Mouse (Mus musculus) forebrain, embryonic 12.5 days (tissue): ENCODE data around the gene Tjap1. TPM values are rescaled to one million over a fixed set of nuclear protein-coding genes. Genes with fewer than 3 reads are reported as not detected.

Experiments
- ATAC-seq: fragments of 200-750 bp; cut with Nextera tagmentation; 2 replicates; pipeline ENCODE4 v1.8.0; 2017; ENCODE audit warnings: moderate TSS enrichment; ENCODE audit not compliant: low FRiP score
- H3K27ac ChIP-seq: fragments of 300-500 bp; sonication (generic); 2 replicates; pipeline ENCODE4 v1.5.1; 2016; ENCODE audit warnings: mild to moderate bottlenecking
- H3K27me3 ChIP-seq: fragments of 300-500 bp; sonication (generic); 2 replicates; pipeline ENCODE4 v1.6.1; 2016; ENCODE audit warnings: mild to moderate bottlenecking
- H3K36me3 ChIP-seq: fragments of 300-500 bp; sonication (generic); replicated peaks from 2 replicates; pipeline ENCODE4 v1.6.1; 2016; ENCODE audit warnings: mild to moderate bottlenecking
- H3K4me1 ChIP-seq: fragments of 300-500 bp; sonication (generic); 2 replicates; pipeline ENCODE4 v1.6.1; 2016
- H3K4me2 ChIP-seq: fragments of 300-500 bp; sonication (generic); 2 replicates; pipeline ENCODE4 v1.6.1; 2016; ENCODE audit warnings: mild to moderate bottlenecking, moderate library complexity
- H3K4me3 ChIP-seq: fragments of 300-500 bp; sonication (generic); replicated peaks from 2 replicates; pipeline ENCODE4 v1.5.1; 2016; ENCODE audit warnings: mild to moderate bottlenecking
- H3K9ac ChIP-seq: fragments of 300-500 bp; sonication (generic); 2 replicates; pipeline ENCODE4 v1.6.1; 2016; ENCODE audit warnings: mild to moderate bottlenecking
- H3K9me3 ChIP-seq: fragments of 300-500 bp; sonication (generic); 2 replicates; pipeline ENCODE4 v1.6.1; 2016
- WGBS: fragments of 180-500 bp; shearing (Covaris S2); methylation state at CpG from one replicate; pipeline ENCODE4 v1.1.7; 2016; 5-methylcytosine and 5-hydroxymethylcytosine counted together
- polyA plus RNA-seq: library from polyadenylated mRNA; unstranded; fragments of >200 nt; fragmentation: Nextera tagmentation; extraction: Ambion mirVana; gene quantifications from 2 replicates; pipeline ENCODE4 v1.2.1, GENCODE M21; 2016

Gene Tjap1
- polyA plus RNA-seq, 1 experiment from 2014 or later: 58.4 TPM

DNA sequence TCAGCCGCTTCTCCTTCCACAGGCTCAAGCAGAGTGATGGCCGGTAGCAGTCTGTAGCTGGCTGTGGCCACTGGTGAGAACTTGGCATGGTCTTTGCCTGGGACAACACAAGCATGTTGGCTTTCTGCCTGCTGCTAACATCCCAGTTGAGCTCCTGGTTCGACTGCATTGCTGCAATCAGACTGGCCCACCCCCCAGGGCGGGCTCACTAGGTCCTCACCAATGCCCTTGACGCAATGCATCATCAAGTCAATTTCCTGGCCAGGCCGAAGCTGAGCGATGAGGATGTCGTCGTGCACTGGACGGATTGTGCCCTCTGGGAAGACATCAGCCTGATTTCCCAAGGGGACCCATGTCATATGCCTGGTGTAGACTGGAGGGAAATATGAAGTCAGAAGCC is 38.2 kb downstream of the Tjap1 start:
- Histone ChIP-seq H3K4me2 (no peak overlapping the region), H3K4me3 (no peak overlapping the region), H3K9ac (no peak overlapping the region), H3K9me3 (no peaks in the 10 kb centered on the region), H3K27me3 (no peaks in the 10 kb centered on the region), H3K4me1 (peaks cover 23% of the 10 kb centered on the region), H3K27ac (no peak overlapping the region), H3K36me3 (peaks cover 72% of the 10 kb centered on the region)
- ATAC-seq: no peak
- WGBS: 84% methylated on average over 10 of the region's 10 CpGs

DNA sequence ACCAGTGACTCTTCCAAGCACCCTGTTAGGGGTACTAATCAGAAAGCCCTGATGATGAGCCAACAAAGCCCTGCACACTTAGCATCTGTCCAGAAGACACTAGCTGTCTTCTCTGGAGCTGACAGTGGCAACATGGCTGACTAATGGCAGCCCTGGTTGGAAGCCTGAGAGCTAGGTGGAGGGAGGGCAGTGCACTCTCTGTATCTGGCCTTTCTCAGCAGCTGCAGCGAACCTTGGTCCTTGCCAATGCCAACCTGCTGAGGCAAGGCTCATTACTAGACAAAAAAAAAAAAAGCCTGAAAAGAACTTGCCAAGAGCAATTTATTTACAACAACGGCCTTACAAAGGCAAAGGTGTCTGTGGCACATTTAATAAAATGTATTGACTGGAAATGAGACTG is 39.2 kb downstream of the Tjap1 start:
- peaks cover 14% of the 10 kb centered on the region for H3K4me1 ChIP-seq
- H3K9me3 ChIP-seq: no peaks in the 10 kb centered on the region
- no peaks in the 10 kb centered on the region for H3K27me3 ChIP-seq
- H3K27ac ChIP-seq: no peak overlapping the region
- H3K36me3 ChIP-seq: peaks cover 76% of the 10 kb centered on the region
- ATAC-seq: no peak
- no peak overlapping the region for H3K4me3 ChIP-seq
- H3K9ac ChIP-seq: no peak overlapping the region
- H3K4me2 ChIP-seq: no peak overlapping the region
- WGBS: 67% methylated on average over 2 of the region's 2 CpGs

DNA sequence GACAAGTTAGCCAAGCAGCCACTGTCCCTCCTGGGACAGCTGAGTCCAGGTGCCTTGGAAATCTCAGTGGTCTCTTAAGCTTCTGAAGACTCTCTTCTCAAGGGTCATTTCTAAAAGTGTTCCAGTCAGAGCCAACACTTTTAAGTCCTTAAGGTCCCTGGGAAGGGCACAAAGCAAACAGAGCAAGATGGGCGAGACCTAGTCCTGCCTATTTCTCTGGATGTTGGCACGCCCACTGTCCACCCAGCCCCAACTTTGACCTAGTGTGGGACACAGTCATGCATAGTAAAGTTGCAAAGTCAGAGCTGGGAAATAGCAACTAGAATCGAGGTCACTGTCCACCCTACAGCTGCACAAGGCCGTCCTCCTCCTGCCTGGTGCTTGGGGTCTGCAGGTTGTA is 39.8 kb downstream of the Tjap1 start:
- H3K36me3 ChIP-seq: peaks cover 83% of the 10 kb centered on the region
- no peak overlapping the region for H3K4me3 ChIP-seq
- peaks cover 11% of the 10 kb centered on the region for H3K4me1 ChIP-seq
- no peak for ATAC-seq
- H3K27ac ChIP-seq: no peak overlapping the region
- no peak overlapping the region for H3K4me2 ChIP-seq
- H3K27me3 ChIP-seq: no peaks in the 10 kb centered on the region
- 87% methylated on average over 4 of the region's 4 CpGs for WGBS
- no peak overlapping the region for H3K9ac ChIP-seq
- H3K9me3 ChIP-seq: no peaks in the 10 kb centered on the region

DNA sequence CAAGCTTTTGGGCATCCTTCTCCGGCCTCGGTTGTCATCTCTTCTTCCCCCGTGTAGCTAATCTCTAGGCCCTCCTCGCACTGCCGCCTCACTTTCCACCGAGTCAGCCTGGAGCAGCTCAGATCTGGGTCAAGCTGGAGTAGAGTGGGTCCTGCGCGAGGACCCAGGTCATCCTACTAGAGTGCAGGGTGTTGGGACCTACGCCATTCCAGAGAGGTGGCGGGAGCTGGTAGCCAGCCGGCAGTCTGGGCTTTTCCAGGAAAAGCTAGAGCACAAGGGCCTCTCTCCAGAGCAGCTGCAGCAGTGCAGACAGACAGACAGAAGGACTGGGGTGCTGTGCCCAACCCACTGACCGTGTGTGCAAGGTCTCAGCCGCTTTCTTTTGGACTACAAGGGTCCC is 40.6 kb downstream of the Tjap1 start:
- Histone ChIP-seq H3K9me3 (no peaks in the 10 kb centered on the region), H3K4me1 (peaks cover 11% of the 10 kb centered on the region), H3K4me2 (no peak overlapping the region), H3K27me3 (no peaks in the 10 kb centered on the region), H3K9ac (no peak overlapping the region), H3K4me3 (no peak overlapping the region), H3K27ac (no peak overlapping the region), H3K36me3 (peaks cover 88% of the 10 kb centered on the region)
- 88% methylated on average over 13 of the region's 13 CpGs for WGBS
- ATAC-seq: no peak

DNA sequence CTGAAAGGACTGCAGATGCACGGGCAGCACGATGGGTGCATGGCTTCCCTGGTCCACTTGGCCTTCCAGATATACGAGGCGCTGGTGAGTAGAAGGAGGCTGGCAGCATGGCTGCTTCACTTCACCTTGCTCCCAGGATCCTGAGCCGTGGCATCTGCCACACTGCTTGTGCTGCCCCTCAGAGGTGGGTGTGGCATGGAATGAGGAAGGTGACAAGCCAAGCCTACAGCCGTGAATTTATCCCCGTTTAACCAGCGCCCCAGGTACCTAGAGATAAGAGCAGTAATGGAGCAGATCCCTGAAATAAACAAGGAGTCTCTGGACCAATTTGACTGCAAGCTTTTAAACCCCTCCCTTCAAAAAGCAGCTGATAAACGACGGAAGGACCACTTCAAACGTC is 41.4 kb downstream of the Tjap1 start:
- 85% methylated on average over 11 of the region's 11 CpGs for WGBS
- no peaks in the 10 kb centered on the region for H3K9me3 ChIP-seq
- no peak overlapping the region for H3K4me2 ChIP-seq
- no peak overlapping the region for H3K27ac ChIP-seq
- peaks cover 4% of the 10 kb centered on the region; the same call in 1 of the 2 replicates for H3K4me1 ChIP-seq
- no peaks in the 10 kb centered on the region for H3K27me3 ChIP-seq
- H3K36me3 ChIP-seq: peaks cover 96% of the 10 kb centered on the region
- no peak overlapping the region for H3K4me3 ChIP-seq
- no peak for ATAC-seq
- no peak overlapping the region for H3K9ac ChIP-seq

DNA sequence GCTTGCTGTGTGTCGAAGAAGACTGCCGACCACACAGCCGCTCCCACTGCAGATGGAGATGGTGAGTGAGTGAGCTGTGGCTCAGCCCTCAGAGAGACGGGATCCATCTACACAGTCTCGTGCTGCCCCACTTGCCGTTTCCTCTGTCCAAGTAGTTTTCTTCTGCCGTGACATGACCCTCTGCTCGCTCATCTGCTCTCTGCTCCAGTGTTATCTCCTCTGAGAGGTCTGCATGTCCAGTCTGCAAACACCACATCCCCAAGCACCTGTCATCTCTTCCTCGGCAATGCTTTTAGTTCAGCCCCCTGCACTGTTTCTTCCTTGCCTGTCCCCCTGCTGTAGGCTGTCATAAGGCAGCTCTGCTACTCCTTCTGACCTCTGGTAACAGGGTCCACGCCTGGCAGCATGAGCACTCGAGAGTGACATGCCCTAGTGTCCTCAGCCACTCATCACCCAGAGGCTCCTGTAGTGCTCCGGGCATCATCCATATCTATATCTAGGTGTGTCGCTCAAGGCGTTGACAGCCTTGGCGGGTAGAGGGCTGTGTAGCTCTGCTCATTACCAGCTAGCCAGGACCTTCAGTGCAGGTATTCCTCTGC is 43.2 kb downstream of the Tjap1 start:
- no peak overlapping the region for H3K4me2 ChIP-seq
- H3K27ac ChIP-seq: no peak overlapping the region
- H3K36me3 ChIP-seq: peaks cover 93% of the 10 kb centered on the region
- ATAC-seq: no peak
- no peak overlapping the region for H3K9ac ChIP-seq
- WGBS: 92% methylated on average over 15 of the region's 15 CpGs
- H3K4me1 ChIP-seq: no peaks in the 10 kb centered on the region
- no peaks in the 10 kb centered on the region for H3K9me3 ChIP-seq
- no peak overlapping the region for H3K4me3 ChIP-seq
- no peaks in the 10 kb centered on the region for H3K27me3 ChIP-seq

DNA sequence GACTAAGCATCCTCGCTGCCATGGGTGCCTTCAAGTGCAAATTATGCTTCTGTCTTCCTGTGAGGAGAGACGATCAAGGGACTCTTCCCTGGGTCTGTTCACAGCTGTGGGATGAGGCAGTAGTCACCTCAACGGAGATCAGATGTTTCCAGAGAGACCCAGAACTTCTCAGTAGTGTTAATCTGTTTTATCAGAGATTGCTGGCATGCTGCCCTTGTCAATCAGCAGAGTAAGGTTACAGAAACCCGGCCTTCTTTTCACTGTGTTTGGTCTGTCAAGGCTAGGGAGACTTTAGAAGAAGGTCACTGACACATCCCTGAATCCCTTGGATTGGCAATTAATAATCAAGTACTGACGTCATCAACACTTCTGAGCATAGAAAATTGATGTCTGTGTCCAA is 45.3 kb downstream of the Tjap1 start:
- Histone ChIP-seq H3K27me3 (no peaks in the 10 kb centered on the region), H3K36me3 (peaks cover 91% of the 10 kb centered on the region), H3K4me1 (no peaks in the 10 kb centered on the region), H3K9me3 (no peaks in the 10 kb centered on the region), H3K9ac (no peak overlapping the region), H3K4me2 (no peak overlapping the region), H3K27ac (no peak overlapping the region), H3K4me3 (no peak overlapping the region)
- no peak for ATAC-seq
- WGBS: 90% methylated on average over 5 of the region's 5 CpGs

DNA sequence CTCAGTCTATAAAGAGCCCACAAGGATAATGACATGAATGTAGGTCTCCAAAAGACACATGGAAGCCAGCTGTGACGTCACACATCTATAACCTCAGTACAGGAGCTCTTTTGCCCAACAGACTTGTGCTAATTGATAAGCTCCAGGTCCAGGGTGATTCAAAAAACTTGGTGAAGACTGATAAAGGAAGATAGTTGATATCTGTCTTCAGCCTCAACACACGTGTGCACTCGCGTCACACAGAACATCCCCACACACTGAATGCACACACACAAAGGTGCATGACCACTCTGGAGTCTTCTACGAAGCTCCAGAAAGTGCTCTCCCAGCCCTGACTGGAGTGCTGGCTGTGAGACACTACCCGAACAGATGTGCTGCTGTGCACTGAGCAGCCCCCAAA is 45.7 kb downstream of the Tjap1 start:
- Histone ChIP-seq H3K27me3 (no peaks in the 10 kb centered on the region), H3K4me3 (no peak overlapping the region), H3K4me2 (no peak overlapping the region), H3K9me3 (no peaks in the 10 kb centered on the region), H3K36me3 (peaks cover 91% of the 10 kb centered on the region), H3K27ac (no peak overlapping the region), H3K9ac (no peak overlapping the region), H3K4me1 (no peaks in the 10 kb centered on the region)
- 93% methylated on average over 6 of the region's 6 CpGs for WGBS
- ATAC-seq: no peak

DNA sequence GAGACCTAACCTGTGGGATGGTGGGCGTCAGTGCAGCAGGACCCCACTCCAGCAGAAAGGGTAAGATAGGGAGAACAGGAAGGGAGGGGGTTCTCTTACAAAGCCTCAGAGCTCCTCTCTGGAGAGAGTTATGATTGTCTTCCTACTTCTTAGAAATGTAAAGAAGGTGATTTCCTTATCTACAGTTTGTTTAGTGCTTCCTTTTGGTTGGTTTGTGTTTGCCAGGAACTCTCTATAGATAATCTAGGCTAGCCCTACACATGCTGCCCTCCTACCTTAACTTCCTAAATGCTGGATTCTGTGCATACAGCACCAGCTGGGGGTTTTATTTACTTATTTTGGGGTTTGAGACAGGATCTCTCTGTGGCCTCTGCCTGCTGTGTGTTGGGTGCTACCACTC is 46.8 kb downstream of the Tjap1 start:
- Histone ChIP-seq H3K4me2 (no peak overlapping the region), H3K36me3 (peaks cover 89% of the 10 kb centered on the region), H3K4me3 (no peak overlapping the region), H3K27ac (no peak overlapping the region), H3K4me1 (no peaks in the 10 kb centered on the region), H3K9me3 (no peaks in the 10 kb centered on the region), H3K9ac (no peak overlapping the region), H3K27me3 (no peaks in the 10 kb centered on the region)
- ATAC-seq: no peak
- WGBS: 94% methylated on average over 1 of the region's 1 CpGs

DNA sequence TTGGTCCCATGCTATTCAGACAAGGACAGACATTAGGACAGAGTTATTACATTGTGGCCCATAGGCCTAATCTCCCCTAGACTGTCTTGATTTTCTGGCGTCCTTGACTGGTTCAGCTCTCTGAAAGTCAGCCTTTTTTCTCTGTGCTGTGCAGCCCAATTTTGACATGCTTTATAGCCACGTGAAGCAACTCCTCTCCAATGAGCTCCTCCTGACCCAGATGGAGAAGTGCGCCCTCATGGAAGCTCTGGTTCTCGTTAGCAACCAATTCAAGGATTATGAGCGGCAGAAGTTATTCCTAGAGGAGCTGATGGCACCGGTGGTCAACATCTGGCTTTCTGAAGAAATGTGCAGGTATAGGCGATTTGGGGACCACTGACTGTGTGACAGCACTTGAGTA is 55.2 kb downstream of the Tjap1 start:
- Histone ChIP-seq H3K27me3 (no peaks in the 10 kb centered on the region), H3K9ac (no peak overlapping the region), H3K4me2 (no peak overlapping the region), H3K36me3 (peaks cover 97% of the 10 kb centered on the region), H3K27ac (no peak overlapping the region), H3K4me3 (no peak overlapping the region), H3K4me1 (no peaks in the 10 kb centered on the region), H3K9me3 (no peaks in the 10 kb centered on the region)
- 87% methylated on average over 7 of the region's 7 CpGs for WGBS
- ATAC-seq: no peak

DNA sequence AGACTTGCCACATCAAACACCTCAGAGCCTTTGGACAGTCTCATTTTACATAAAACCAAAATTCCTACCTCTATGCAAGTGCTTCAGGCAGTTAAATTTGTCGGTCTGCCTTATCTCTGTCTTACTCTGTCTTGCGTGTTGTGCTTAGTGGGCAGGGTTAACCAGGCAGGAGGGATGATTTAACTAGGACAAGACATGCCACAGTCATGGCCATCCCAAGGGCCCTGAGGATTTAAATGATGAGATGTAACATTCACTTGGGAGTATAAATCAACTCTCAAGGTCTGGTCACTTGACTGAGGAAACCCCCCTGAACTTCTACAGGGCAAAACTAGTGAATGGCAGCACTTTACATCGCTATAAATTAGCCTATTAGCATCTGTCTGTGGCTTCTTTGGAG is 61.2 kb downstream of the Tjap1 start:
- no peak for ATAC-seq
- no peaks in the 10 kb centered on the region for H3K9me3 ChIP-seq
- H3K9ac ChIP-seq: no peak overlapping the region
- H3K27me3 ChIP-seq: no peaks in the 10 kb centered on the region
- H3K27ac ChIP-seq: no peak overlapping the region
- H3K4me2 ChIP-seq: no peak overlapping the region
- 94% methylated on average over 3 of the region's 3 CpGs for WGBS
- no peaks in the 10 kb centered on the region for H3K4me1 ChIP-seq
- H3K4me3 ChIP-seq: no peak overlapping the region
- peaks cover 97% of the 10 kb centered on the region for H3K36me3 ChIP-seq

DNA sequence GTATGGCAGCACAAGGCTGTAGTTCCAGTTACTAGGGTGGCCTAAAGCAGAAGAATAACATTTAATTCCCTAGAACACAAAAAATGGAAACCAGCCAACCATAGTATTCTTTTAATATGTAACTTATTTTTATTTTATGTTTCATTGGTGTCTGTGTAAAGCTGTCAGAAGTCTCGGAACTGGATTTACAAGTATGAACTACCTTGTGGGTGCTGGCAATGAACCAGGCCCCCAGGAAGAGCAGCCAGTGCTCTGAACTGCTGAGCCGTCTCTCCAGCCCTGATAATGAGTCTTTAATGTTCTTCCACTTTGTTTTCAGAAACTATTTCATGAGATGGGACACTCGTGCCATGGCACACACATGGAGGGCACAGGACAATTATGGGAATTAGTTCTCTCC is 72.3 kb downstream of the Tjap1 start:
- no peak overlapping the region for H3K27ac ChIP-seq
- H3K4me3 ChIP-seq: no peak overlapping the region
- no peak overlapping the region for H3K4me2 ChIP-seq
- H3K27me3 ChIP-seq: no peaks in the 10 kb centered on the region
- WGBS: 94% methylated on average over 3 of the region's 3 CpGs
- no peaks in the 10 kb centered on the region for H3K4me1 ChIP-seq
- peaks cover 94% of the 10 kb centered on the region for H3K36me3 ChIP-seq
- no peak overlapping the region for H3K9ac ChIP-seq
- ATAC-seq: no peak
- no peaks in the 10 kb centered on the region for H3K9me3 ChIP-seq
